Mouse (Mus musculus) myocyte (in vitro differentiated cells): ENCODE measurements at regions not wholly inside any gene's neighbourhood (a gene's known extent, or its start where the extent isn't known, plus 50 kb on each side); places are given as distances from the start of the nearest gene placed in this dataset.

ENCODE experiments used
- CEBPB ChIP-seq: IDR thresholded peaks from 2 replicates; pipeline ENCODE4 v1.6.1; 2011; ENCODE audit warnings: mild to moderate bottlenecking, moderate library complexity; ENCODE audit not compliant: poor library complexity, insufficient read depth, severe bottlenecking
- MAX ChIP-seq: IDR thresholded peaks from one replicate; pipeline ENCODE4 v1.6.1; 2011; ENCODE audit warnings: low read depth, mild to moderate bottlenecking, control low read depth
- MYOD1 ChIP-seq, 3 experiments: IDR thresholded peaks; one replicate each; pipeline ENCODE4 v1.6.1; 2011; ENCODE audit warnings: control low read depth in 2 of 3, low read depth in 2 of 3, mild to moderate bottlenecking in 2 of 3, moderate library complexity in 1 of 3; ENCODE audit not compliant: insufficient read length in 2 of 3, control insufficient read depth in 1 of 3
- MYOG ChIP-seq, 3 experiments: IDR thresholded peaks; one replicate each; pipeline ENCODE4 v1.6.1; 2011; ENCODE audit warnings: control low read depth in 2 of 3, low read depth in 2 of 3, mild to moderate bottlenecking in 2 of 3; ENCODE audit not compliant: insufficient read length in 2 of 3, control insufficient read depth in 1 of 3, insufficient read depth in 1 of 3
- POLR2A ChIP-seq: IDR thresholded peaks from one replicate; pipeline ENCODE4 v1.6.1; 2011; ENCODE audit warnings: low read depth, mild to moderate bottlenecking, control low read depth, moderate library complexity; ENCODE audit not compliant: insufficient read length
- USF1 ChIP-seq: IDR thresholded peaks from one replicate; pipeline ENCODE4 v1.6.1; 2011; ENCODE audit warnings: low read depth, mild to moderate bottlenecking, control low read depth, moderate library complexity

DNA sequence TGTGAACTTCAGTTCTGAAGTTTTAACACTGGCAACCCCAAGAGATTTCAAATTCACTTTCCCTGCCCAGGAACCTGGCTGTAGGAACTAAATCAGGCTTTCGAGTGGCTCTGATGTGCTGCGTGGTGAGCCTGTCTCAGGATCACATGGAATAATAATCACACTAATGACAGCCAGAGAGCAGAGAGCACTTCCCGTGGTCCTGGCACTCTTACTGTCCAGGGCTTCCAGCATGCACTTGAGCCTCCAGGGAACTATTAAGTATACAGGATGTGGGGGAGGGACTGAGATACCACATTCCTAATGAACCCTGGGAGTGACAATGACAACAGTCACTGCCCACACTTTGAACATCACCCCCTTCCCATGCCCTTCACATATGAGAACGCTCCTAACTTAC lies 90.2 kb downstream of the H2al1j start:
- TF ChIP-seq POLR2A (no peak), USF1 (no peak), CEBPB (no peak), MAX (no peak), MYOG (IDR thresholded peaks at IDR 0.05; ENCODE audit: control insufficient read depth in 1 of 3, insufficient read depth in 1 of 3, insufficient read length in 2 of 3, low read depth in 2 of 3) (no peak), MYOD1 (IDR thresholded peaks at IDR 0.05; ENCODE audit: control insufficient read depth in 1 of 3, insufficient read length in 2 of 3, low read depth in 2 of 3) (no peak)
